Mouse (Mus musculus) c-Kit-positive CD71-negative TER-119-negative erythroid progenitor cells, embryonic 14.5 days (primary cell): Measurements from ENCODE around the gene Gm11634.

Source experiments
- DNase-seq: peaks from one replicate; pipeline ENCODE4 v3.0.0-alpha.2; 2013; ENCODE audit warnings: low read depth

The Gm11634 gene

DNA sequence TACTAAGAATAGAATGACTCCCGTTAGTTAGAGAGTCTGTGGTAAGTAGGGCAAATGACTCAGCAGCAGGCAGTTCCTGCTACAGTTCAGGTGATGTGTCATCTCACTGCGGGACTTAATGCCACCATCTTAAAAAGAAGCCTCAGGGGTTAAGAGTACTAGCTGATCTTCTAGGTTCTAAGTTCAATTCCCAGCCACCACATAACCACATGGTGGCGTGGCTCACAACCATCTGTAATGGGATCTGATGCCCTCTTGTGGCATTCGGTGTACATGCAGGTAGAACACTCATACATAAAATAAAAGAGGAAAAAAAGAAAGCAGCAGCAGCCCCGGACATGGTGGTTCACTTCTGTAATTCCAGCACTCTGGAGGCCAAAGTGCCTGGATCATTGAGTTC, 36.7 kb downstream of the Gm11634 start:
- DNase-seq: peak; percentile 59

DNA sequence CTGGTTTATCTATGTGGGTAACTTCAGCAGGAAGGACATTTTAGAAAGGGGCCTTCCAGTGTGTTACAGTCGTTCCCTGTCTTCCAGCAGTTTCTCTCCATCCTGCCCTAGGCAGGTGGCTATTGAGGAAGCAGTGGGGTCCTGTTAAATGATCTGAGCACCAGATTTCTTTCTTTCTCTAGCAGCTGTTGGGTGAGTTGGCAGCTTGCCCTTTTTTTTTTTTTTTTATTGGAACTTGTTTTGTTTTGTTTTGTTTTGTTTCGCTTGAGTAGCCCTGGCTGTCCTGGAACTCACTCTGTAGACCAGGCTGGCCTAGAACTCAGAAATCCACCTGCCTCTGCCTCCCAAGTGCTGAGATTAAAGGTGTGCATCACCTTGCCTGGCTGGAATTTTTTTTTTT, 42.1 kb downstream of the Gm11634 start:
- DNase-seq: no peak

DNA sequence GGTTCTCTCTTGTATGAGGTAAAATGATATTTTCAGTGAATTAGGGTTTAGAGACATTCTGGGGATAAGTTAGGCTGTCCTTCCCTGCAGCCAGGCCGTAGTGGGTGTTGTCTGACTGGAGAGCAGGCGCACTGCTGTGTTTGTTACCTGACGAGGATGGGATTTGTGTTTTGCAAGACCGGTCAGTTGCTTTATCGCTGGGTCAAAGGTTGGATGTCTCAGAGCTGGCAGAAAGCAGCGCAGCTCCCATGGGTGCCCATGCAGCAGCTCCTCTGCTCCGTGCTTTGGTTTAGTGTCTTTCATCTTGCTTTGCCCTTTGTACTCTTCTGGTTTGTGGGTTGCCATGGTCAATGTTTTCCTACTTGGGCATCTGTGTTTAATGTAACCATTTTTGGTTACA, 42.5 kb downstream of the Gm11634 start:
- no peak for DNase-seq

GRCm38 (mm10) chr11:101553354-101553930, 45.6 kb downstream of the Gm11634 start:
- DNase-seq: no peak

- DNase-seq: peak; percentile 96
Observed at GRCm38 (mm10) chr11:101552476-101553300, 46.4 kb downstream of the Gm11634 start.

DNA sequence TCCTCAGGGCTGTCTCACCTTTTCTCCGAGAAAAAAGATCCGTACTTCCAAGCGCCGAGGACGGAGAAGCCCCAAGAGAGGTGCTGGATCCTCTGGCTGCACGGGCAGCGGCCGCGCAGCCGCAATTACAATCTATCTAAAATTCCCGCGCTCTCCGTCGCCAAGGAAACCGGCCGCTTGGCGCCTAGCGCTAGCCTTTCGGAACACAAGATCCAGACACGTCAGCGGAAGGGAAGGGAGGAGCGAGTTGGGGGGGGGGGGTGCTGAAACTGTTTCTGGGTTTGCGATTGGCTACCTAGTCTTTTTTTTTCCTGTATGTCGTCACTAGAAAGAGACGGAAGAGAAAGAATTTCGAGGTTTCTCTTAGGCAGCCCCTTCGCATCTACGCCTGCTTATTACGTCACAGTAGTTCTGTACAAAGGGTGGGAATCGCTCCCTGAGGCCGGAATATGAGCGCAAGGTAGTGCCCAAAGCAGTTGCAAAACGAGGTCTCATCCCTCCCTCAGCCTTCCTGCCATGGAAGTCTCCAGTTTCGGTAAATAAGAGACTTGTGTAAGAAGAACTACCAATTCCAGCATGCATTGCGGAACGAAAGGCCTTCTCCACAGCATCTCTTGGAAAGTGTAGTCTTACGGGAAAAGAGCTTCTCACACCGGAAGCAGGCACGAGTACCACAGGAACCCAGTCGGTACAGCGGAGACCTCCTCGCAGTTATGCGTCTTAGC, 47.1 kb downstream of the Gm11634 start, which contains the start of the genes Brca1 and Nbr1:
TSS of gene Brca1 (minus strand) at position 205 of the 725 bp plus-strand sequence.
TSS of gene Nbr1 (plus strand) at position 399 of the 725 bp plus-strand sequence.
- DNase-seq: peak; percentile 97

- no peak for DNase-seq
Observed at GRCm38 (mm10) chr11:101548526-101548925, 50.5 kb downstream of the Gm11634 start.

DNA sequence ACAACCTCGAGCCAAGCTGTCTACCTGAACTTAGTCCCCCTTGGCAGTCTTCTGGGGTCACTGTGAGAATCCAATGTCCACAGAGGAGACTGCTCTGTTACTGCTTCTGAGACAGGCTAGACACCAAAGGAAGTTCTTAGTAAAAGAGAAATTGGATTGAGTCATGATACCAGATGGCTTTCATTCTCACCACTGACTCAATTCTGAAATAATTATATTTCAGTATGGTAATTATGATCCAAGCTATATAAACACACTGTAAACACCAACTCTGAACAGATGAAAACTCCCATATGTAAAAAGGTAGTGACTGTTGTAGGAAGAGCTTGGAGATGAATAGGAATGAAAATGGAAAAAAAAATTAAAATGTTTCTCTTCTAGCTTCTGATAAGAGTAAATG, 54.9 kb downstream of the Gm11634 start:
- DNase-seq: no peak
